Mouse (Mus musculus) liver, embryonic 11.5 days (tissue): ENCODE data around the gene Bex6. TPM values are rescaled to one million over a fixed set of nuclear protein-coding genes. Genes with fewer than 3 reads are reported as not detected.
A peak's percentile ranks its signal among the peaks of the same experiment; 100 is the strongest.

Experiments
- ATAC-seq: fragments of 200-750 bp; cut with Nextera tagmentation; replicated peaks from 2 replicates; pipeline ENCODE4 v1.8.0; 2017; ENCODE audit warnings: moderate number of reproducible peaks, mild to moderate bottlenecking, moderate TSS enrichment, moderate library complexity; ENCODE audit not compliant: low FRiP score
- DNase-seq: peaks from one replicate; pipeline ENCODE4 v3.0.0-alpha.2; 2017; ENCODE audit warnings: low spot score
- H3K27ac ChIP-seq: fragments of 300-500 bp; sonication (generic); 2 replicates; pipeline ENCODE4 v1.5.1; 2014; ENCODE audit warnings: mild to moderate bottlenecking, low read depth, low read length, control low read depth
- H3K27me3 ChIP-seq: fragments of 300-500 bp; sonication (generic); replicated peaks from 2 replicates; pipeline ENCODE4 v1.6.1; 2014; ENCODE audit warnings: low read length, mixed read lengths; ENCODE audit not compliant: control insufficient read depth, insufficient read depth
- H3K36me3 ChIP-seq: fragments of 300-500 bp; sonication (generic); 2 replicates; pipeline ENCODE4 v1.6.1; 2014; ENCODE audit warnings: mild to moderate bottlenecking, low read length, moderate library complexity, mixed read lengths; ENCODE audit not compliant: control insufficient read depth, insufficient read depth
- H3K4me1 ChIP-seq: fragments of 300-500 bp; sonication (generic); replicated peaks from 2 replicates; pipeline ENCODE4 v1.6.1; 2014; ENCODE audit warnings: low read length, mixed read lengths; ENCODE audit not compliant: control insufficient read depth, insufficient read depth
- H3K4me2 ChIP-seq: fragments of 300-500 bp; sonication (generic); 2 replicates; pipeline ENCODE4 v1.6.1; 2014; ENCODE audit warnings: mild to moderate bottlenecking, control low read depth, moderate library complexity
- H3K4me3 ChIP-seq: fragments of 300-500 bp; sonication (generic); 2 replicates; pipeline ENCODE4 v1.5.1; 2014; ENCODE audit warnings: low read depth, low read length, control low read depth
- H3K9ac ChIP-seq: fragments of 300-500 bp; sonication (generic); 2 replicates; pipeline ENCODE4 v1.6.1; 2014; ENCODE audit warnings: low read depth, low read length, control low read depth
- H3K9me3 ChIP-seq: fragments of 300-500 bp; sonication (generic); 2 replicates; pipeline ENCODE4 v1.6.1; 2016; ENCODE audit warnings: low read length, inconsistent platforms, mixed read lengths; ENCODE audit not compliant: control insufficient read depth
- WGBS: fragments of 180-500 bp; shearing (Covaris S2); extraction: QIAGEN DNeasy Blood & Tissue Kit; methylation state at CpG from one replicate; pipeline ENCODE4 v1.1.7; 2014; 5-methylcytosine and 5-hydroxymethylcytosine counted together
- polyA plus RNA-seq: library from polyadenylated mRNA; unstranded; fragments of >200 nt; fragmentation: Nextera tagmentation; extraction: Ambion mirVana; gene quantifications from 2 replicates; pipeline ENCODE4 v1.2.1, GENCODE M21; 2014

Gene Bex6
- 0.62 and 1.2 TPM in 2 replicates for polyA plus RNA-seq

DNA sequence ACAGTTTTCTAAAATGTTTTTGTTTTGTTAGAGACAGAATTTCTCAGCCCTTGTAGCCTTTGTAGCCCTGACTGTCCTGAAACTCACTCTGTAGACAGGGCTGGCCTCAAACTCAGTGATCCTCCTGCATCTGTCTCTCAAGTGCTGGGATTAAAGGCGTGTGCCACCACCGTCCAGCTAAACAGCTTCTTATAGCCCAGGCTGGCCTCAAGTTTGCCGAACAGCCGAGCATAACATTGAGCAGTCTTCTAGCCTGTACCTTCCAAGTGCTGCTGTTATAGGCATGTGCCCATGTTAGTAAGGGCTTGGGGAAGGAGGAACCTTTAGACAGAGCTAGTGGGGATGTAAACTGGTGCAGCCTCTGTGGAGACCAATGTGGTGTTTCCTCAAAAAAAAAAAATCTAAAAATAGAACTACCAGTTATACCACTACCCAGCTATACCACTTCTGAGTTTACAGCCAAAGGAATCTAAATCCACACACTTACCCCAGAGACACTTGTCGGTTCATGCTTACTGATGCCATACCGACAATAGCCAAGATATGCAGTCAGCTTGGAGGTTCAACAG is at the start of gene Bex6:
Bex6 (plus strand) TSS at position 491 of the 569 bp plus-strand sequence.
- 0 out of 2 replicates have a peak, but pooled peaks cover 4% of the 10 kb centered on the region for H3K4me1 ChIP-seq
- no peak within 1 kb of the TSS for H3K4me3 ChIP-seq
- H3K9me3 ChIP-seq = no peaks in the 10 kb centered on the region
- no peak within 1 kb of the TSS; the same call in 1 of the 2 replicates for H3K27ac ChIP-seq
- no peak within 1 kb of the TSS for H3K9ac ChIP-seq
- no peak for DNase-seq
- no peak for ATAC-seq
- 60% methylated on average over 6 of the region's 6 CpGs for WGBS
- no peaks in the 10 kb centered on the region for H3K36me3 ChIP-seq
- no peak within 1 kb of the TSS for H3K4me2 ChIP-seq
- H3K27me3 ChIP-seq = no peaks in the 10 kb centered on the region

DNA sequence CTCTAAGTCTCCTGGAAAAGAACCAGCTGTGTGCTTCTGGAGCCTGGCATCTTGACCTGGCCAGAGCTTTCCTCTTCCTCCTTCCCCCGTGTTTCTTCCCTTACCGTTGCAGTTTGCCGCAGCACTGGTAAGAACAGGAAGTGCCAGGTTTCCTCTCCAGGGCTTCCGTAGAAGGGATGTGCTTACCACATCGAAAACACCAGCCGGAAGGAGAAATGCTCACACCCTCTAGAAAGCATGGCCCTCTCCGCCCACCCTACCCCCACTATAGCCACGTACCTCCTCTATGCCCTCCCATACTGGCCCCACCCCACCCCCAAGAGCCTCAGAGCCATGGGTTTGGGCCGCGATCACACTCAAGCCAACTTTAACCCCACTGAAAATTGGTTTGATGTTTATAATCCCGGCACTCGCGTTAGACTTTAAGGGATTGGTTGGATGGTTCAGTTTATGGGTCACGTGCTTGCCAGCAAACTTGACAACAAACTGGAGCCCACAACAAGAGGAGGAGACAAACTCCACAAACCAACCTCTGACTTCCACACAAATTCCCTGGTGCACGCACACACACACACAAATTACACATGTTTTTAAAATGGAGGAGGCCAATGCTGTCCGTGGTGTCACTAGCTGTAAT is 49.3 kb upstream of the Bex6 start:
- 31% methylated on average over 16 of the region's 16 CpGs for WGBS
- Histone ChIP-seq H3K4me2 (peak overlapping the region; percentile 62), H3K4me3 (peak overlapping the region; percentile 46), H3K9ac (peak overlapping the region; percentile 51), H3K4me1 (no peaks in the 10 kb centered on the region), H3K27ac (no peak overlapping the region; the same call in 1 of the 2 replicates), H3K9me3 (no peaks in the 10 kb centered on the region), H3K27me3 (no peaks in the 10 kb centered on the region), H3K36me3 (no peaks in the 10 kb centered on the region)
- ATAC-seq (peak; percentile 90), DNase-seq (peak; percentile 63)

DNA sequence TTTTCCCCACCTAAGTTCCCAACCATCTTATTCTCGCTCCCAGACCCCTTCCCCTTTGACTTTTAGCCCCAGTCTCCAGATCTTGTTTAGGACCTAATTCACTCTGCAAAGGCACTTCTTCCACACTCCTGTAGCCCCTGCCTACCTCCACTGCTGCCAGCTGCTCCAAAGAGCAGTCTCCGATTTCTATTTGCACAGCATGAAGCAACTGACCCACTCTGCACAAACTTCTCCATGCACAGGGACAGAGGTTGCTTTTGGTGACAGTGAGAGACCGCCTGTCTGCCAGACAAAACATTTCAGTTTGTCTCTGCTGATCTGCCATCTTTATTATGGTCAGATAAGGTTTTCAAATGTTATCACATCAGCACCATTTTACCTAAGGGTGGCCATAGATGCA is 46.5 kb upstream of the Bex6 start:
- 73% methylated on average over 3 of the region's 3 CpGs for WGBS
- no peak overlapping the region for H3K9ac ChIP-seq
- H3K36me3 ChIP-seq = no peaks in the 10 kb centered on the region
- H3K4me1 ChIP-seq = no peaks in the 10 kb centered on the region
- no peaks in the 10 kb centered on the region for H3K9me3 ChIP-seq
- no peak overlapping the region for H3K4me3 ChIP-seq
- no peak for ATAC-seq
- no peak overlapping the region for H3K4me2 ChIP-seq
- no peaks in the 10 kb centered on the region for H3K27me3 ChIP-seq
- no peak overlapping the region for H3K27ac ChIP-seq
- DNase-seq = no peak

DNA sequence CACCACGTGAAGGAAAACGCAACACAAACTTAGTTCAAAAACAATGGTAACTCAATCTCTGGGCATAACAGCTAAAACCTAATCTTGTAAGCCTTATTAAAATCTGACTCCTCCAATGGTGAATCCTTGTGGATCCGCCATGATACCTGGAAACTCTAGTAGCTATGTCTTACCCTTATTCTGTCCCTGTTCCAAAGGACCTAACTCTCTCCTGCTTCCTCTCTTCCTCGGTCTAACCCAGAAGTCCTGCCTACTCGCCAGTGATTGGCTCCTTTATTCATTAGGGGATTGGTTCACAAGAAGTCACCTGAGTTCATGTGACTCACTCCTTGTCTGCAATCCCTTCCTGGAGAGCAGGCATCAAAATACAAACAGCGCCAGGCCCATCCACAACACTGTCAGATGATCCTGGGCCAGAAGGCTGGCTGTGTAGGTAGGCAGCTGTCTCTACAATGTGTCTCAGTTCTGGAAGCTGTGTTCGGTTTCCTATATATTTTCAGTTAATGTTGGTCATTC is 43.7 kb upstream of the Bex6 start:
- Histone ChIP-seq H3K27me3 (no peaks in the 10 kb centered on the region), H3K9ac (no peak overlapping the region), H3K4me2 (no peak overlapping the region), H3K4me3 (no peak overlapping the region), H3K27ac (no peak overlapping the region), H3K36me3 (no peaks in the 10 kb centered on the region), H3K9me3 (no peaks in the 10 kb centered on the region), H3K4me1 (no peaks in the 10 kb centered on the region)
- DNase-seq = no peak
- 75% methylated on average over 7 of the region's 7 CpGs for WGBS
- ATAC-seq = no peak

DNA sequence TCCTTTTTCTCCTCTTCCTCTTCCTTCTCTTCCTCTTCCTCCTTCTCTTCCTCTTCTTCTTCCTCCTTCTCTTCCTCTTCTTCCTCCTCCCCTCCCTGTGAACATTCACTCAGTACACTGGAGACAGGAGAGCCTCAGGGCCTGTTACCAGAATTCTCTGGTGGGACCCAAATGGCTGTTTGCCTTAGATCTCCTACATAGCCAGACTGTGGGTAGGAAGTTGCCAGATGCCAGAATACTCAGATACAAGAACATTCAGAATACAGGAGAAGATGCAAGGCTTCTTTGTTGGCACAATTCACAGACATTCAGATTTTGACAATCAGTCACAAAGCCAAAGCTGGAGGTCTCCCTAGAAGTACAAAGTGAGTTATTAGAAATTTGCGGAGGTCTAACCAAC is 40.7 kb upstream of the Bex6 start:
- WGBS = 85% methylated on average over 1 of the region's 1 CpGs
- H3K9me3 ChIP-seq = peaks cover 11% of the 10 kb centered on the region; the same call in 1 of the 2 replicates
- H3K4me3 ChIP-seq = no peak overlapping the region
- no peak overlapping the region for H3K27ac ChIP-seq
- H3K36me3 ChIP-seq = peaks cover 13% of the 10 kb centered on the region
- H3K4me2 ChIP-seq = no peak overlapping the region
- no peaks in the 10 kb centered on the region for H3K4me1 ChIP-seq
- ATAC-seq (no peak), DNase-seq (no peak)
- no peaks in the 10 kb centered on the region for H3K27me3 ChIP-seq
- H3K9ac ChIP-seq = no peak overlapping the region

DNA sequence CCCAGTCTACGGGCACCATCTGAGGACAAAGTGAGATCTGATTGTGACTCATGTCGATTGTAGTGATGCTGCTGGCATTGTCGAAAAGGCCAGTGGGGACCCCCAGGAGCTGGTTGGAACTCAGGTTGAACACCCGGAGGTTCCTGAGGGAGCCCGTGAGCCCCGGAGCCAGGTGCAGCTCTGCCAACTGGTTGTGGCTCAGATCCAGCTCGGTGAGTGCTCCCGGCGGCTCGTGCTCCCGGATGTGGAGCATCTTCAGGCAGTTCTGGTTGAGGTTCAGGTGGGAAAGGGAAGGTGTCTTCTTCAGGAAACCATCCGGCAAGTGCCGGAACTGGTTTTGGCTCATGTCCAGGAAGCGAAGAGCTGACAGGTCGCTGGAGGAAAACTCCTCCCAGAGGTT is 35.9 kb upstream of the Bex6 start:
- no peaks in the 10 kb centered on the region for H3K27me3 ChIP-seq
- H3K4me2 ChIP-seq = no peak overlapping the region
- ATAC-seq = no peak
- H3K4me3 ChIP-seq = no peak overlapping the region
- peaks cover 34% of the 10 kb centered on the region for H3K36me3 ChIP-seq
- H3K9me3 ChIP-seq = peaks cover 17% of the 10 kb centered on the region; the same call in 1 of the 2 replicates
- H3K9ac ChIP-seq = no peak overlapping the region
- no peaks in the 10 kb centered on the region for H3K4me1 ChIP-seq
- H3K27ac ChIP-seq = no peak overlapping the region
- no peak for DNase-seq
- WGBS = 94% methylated on average over 15 of the region's 15 CpGs

DNA sequence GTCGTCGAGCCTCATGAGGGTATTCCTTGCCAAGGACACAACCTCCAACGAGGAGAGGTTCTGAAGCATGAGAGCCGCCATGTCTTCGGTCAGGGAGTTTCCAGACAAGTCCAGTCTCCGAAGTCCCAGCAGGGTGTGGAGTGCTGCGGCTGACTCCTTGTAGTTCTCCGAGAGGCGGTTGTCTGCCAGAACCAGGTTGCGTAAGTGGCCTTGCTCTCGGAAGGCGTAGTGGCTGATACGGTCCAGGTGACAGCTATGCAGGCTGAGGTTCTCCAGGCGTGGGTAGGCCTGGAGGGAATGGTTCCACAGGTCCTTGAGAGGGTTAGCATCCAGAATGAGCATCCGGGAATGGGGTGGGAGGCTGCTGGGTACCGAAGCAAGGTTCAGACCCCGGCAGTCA is 35.0 kb upstream of the Bex6 start:
- Histone ChIP-seq H3K27ac (no peak overlapping the region), H3K4me1 (no peaks in the 10 kb centered on the region), H3K27me3 (no peaks in the 10 kb centered on the region), H3K4me3 (no peak overlapping the region), H3K36me3 (peaks cover 34% of the 10 kb centered on the region), H3K9ac (no peak overlapping the region), H3K9me3 (peaks cover 17% of the 10 kb centered on the region; the same call in 1 of the 2 replicates), H3K4me2 (no peak overlapping the region)
- WGBS = 92% methylated on average over 17 of the region's 17 CpGs
- ATAC-seq (no peak), DNase-seq (no peak)

DNA sequence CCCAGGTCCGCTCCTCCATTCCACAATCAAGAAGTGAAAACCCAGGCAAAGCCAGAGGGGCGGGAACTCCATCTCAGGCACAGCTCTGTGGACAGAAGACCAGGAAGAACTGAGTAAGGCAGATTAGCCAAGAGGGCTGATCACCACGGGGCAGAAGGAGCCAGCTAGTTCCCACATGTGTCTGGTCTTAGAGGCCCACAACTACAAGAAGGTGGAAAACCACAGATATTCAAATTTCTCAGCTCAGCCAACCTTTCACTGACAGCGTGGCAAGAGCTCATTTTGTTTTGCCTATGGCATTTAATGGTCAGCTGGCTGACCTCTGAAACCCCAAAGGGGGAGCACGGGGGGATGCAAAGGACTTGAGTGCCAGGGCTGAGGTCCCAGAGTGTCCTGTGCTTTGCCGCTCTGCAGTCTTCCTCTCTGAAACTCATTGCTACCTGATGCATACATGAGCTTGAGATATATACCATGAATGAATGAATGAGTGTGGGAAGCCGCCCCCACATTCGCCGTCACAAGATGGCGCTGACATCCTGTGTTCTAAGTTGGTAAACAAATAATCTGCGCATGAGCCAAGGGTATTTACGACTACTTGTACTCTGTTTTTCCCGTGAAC is 31.9 kb upstream of the Bex6 start:
- no peak for DNase-seq

More for the DNA sequence above, 31.9 kb upstream of the Bex6 start:
- Histone ChIP-seq H3K4me3 (no peak overlapping the region), H3K27ac (no peak overlapping the region), H3K4me1 (no peaks in the 10 kb centered on the region), H3K9me3 (peaks cover 17% of the 10 kb centered on the region; the same call in 1 of the 2 replicates), H3K4me2 (peak overlapping the region; percentile 12; the same call in 1 of the 2 replicates), H3K27me3 (no peaks in the 10 kb centered on the region), H3K36me3 (peaks cover 33% of the 10 kb centered on the region), H3K9ac (no peak overlapping the region)
- ATAC-seq = 0 out of 2 replicates have a peak, but pooled peaks have one; percentile 31
- 69% methylated on average over 11 of the region's 13 CpGs for WGBS
